Mouse (Mus musculus): ENCODE results near the gene Ubr1.

Gene Ubr1

GRCm38 (mm10) chr2:120976990-120977925, 6.7 kb upstream of the Ubr1 start, which contains the start of gene Tmem62:
Tmem62 (plus strand) TSS chr2:120977017.
- in situ Hi-C loops (cut with MboI, MseI), result loop anchor here (10.0 kb wide), 1 partner anchor 572 kb away; the partner anchor contains the start of genes Ganc and Tmem87a

- in situ Hi-C loops (cut with MboI, MseI), result loop anchor here (10.0 kb wide), 1 partner anchor 572 kb away; the partner anchor contains the start of genes Ganc and Tmem87a
These were observed 5.8 kb upstream of the Ubr1 start for GRCm38 (mm10) chr2:120976308-120976707.

GRCm38 (mm10) chr2:120972964-120973363, 2.4 kb upstream of the Ubr1 start:
- in situ Hi-C loops (cut with MboI, MseI), result loop anchor here (10.0 kb wide), 1 partner anchor 568 kb away; the partner anchor contains the start of genes Ganc and Tmem87a

GRCm38 (mm10) chr2:120972257-120972656, 1.7 kb upstream of the Ubr1 start:
- in situ Hi-C loops (cut with MboI, MseI), result loop anchor here (10.0 kb wide), 1 partner anchor 567 kb away; the partner anchor contains the start of genes Ganc and Tmem87a

- in situ Hi-C loops (cut with MboI, MseI), result loop anchor here (10.0 kb wide), 1 partner anchor 567 kb away; the partner anchor contains the start of genes Ganc and Tmem87a
These were observed 1.3 kb upstream of the Ubr1 start for GRCm38 (mm10) chr2:120971766-120972165.

- in situ Hi-C loops (cut with MboI, MseI), result loop anchor here (10.0 kb wide), 1 partner anchor 565 kb away; the partner anchor contains the start of genes Ganc and Tmem87a
These were observed 423 bp downstream of the Ubr1 start for GRCm38 (mm10) chr2:120970045-120970539.

- in situ Hi-C loops (cut with MboI, MseI), result no loop called here
These were observed 5.0 kb downstream of the Ubr1 start for GRCm38 (mm10) chr2:120965486-120965885.

- in situ Hi-C loops (cut with MboI, MseI), result no loop called here
These were observed 7.4 kb downstream of the Ubr1 start for GRCm38 (mm10) chr2:120963110-120963509.

- in situ Hi-C loops (cut with MboI, MseI), result no loop called here
These were observed 10.3 kb downstream of the Ubr1 start for GRCm38 (mm10) chr2:120960261-120960660.

GRCm38 (mm10) chr2:120959827-120960226, 10.7 kb downstream of the Ubr1 start:
- in situ Hi-C loops (cut with MboI, MseI), result no loop called here

- in situ Hi-C loops (cut with MboI, MseI), result no loop called here
These were observed 11.2 kb downstream of the Ubr1 start for GRCm38 (mm10) chr2:120959363-120959762.

- in situ Hi-C loops (cut with MboI, MseI), result no loop called here
These were observed 18.2 kb downstream of the Ubr1 start for GRCm38 (mm10) chr2:120952176-120952938.

- in situ Hi-C loops (cut with MboI, MseI), result no loop called here
These were observed 19.3 kb downstream of the Ubr1 start for GRCm38 (mm10) chr2:120951208-120951607.

GRCm38 (mm10) chr2:120933038-120933437, 37.5 kb downstream of the Ubr1 start:
- in situ Hi-C loops (cut with MboI, MseI), result loop anchor here (10.0 kb wide), 1 partner anchor 1468 kb away; no protein-coding TSS in a partner anchor

- in situ Hi-C loops (cut with MboI, MseI), result no loop called here
These were observed 61.0 kb downstream of the Ubr1 start for GRCm38 (mm10) chr2:120909556-120909955.

GRCm38 (mm10) chr2:120896361-120896760, 74.2 kb downstream of the Ubr1 start:
- in situ Hi-C loops (cut with MboI, MseI), result no loop called here

- in situ Hi-C loops (cut with MboI, MseI), result no loop called here
These were observed 82.9 kb downstream of the Ubr1 start for GRCm38 (mm10) chr2:120887601-120888000.

GRCm38 (mm10) chr2:120873192-120873591, 97.3 kb downstream of the Ubr1 start:
- in situ Hi-C loops (cut with MboI, MseI), result loop anchor here (10.0 kb wide), 1 partner anchor 312 kb away; no protein-coding TSS in a partner anchor

- in situ Hi-C loops (cut with MboI, MseI), result loop anchor here (10.0 kb wide), 1 partner anchor 313 kb away; no protein-coding TSS in a partner anchor
These were observed 98.8 kb downstream of the Ubr1 start for GRCm38 (mm10) chr2:120871447-120872336.

- in situ Hi-C loops (cut with MboI, MseI), result no loop called here
These were observed 103.2 kb downstream of the Ubr1 start for GRCm38 (mm10) chr2:120867336-120867735.
